Mouse (Mus musculus): ENCODE data around the gene Sdk2. TPM values are rescaled to one million over a fixed set of nuclear protein-coding genes. Genes with fewer than 3 reads are reported as not detected.

Sdk2 gene
- polyA plus RNA-seq, 1 experiment from 2014 or later: 3.5 TPM

DNA sequence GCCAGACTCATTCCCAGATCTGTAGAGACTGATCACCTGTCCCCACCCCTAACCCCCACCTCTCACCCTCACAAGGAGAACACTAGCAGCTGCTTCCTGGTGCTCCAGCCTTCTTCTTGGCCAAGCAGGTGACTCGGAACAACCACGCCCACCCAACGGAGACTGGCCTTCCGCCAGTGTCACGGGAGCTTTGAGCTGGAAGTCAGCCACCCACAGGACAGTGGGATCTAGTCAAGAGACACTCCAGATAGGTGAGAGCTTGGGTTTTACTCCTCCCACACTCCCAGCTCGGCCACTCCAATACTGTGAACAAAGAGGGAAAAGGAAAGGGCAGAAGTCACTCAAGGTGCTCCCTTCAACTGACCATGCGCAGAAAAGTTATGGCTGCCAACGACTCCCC, 327.6 kb downstream of the Sdk2 start:
- H3K27ac ChIP-seq (ENCODE audit: low read depth): no peak overlapping the region
- no peak for ATAC-seq (ENCODE audit: insufficient read depth)
- peaks cover 34% of the 10 kb centered on the region for H3K4me1 ChIP-seq (ENCODE audit: insufficient read depth)

DNA sequence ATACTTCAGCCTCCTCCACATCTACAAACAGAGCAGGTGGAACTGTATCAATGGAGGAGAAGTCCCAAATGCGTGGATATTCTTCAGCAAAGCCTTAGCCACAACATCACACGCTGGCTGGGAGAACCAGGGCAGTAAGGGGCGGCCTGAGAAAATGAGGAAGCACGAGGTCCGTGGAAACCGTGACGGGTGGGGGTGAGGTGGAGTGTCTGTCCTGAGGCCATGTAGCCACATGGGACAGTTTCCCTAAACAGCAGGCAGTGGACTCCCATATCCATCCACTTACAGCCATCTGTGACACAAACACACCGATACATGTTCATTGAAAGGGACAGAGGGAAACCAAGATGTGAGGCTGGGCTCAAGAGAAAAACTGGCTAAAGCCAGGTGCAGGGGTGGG, 328.9 kb downstream of the Sdk2 start:
- no peaks in the 10 kb centered on the region for H3K27me3 ChIP-seq (ENCODE audit: insufficient read depth, low read length)
- H3K4me1 ChIP-seq (ENCODE audit: insufficient read depth): peaks cover 39% of the 10 kb centered on the region
- H3K4me2 ChIP-seq: no peak overlapping the region
- H3K36me3 ChIP-seq (ENCODE audit: insufficient read depth): peaks cover 49% of the 10 kb centered on the region
- no peak for ATAC-seq (ENCODE audit: insufficient read depth)
- peaks cover 2% of the 10 kb centered on the region; the same call in 1 of the 2 replicates for H3K9me3 ChIP-seq (ENCODE audit: low read depth, low read length)
- H3K27ac ChIP-seq (ENCODE audit: low read depth): no peak overlapping the region
- TF ChIP-seq CTCF (IDR thresholded peaks at IDR 0.05; ENCODE audit: low read depth): no peak
- 78% methylated on average over 8 of the region's 8 CpGs for WGBS
- no peak for DNase-seq
- H3K4me3 ChIP-seq (ENCODE audit: low read depth, low read length): no peak overlapping the region
- H3K9ac ChIP-seq: no peak overlapping the region

More for the DNA sequence above, 327.6 kb downstream of the Sdk2 start:
- Histone ChIP-seq H3K27me3 (ENCODE audit: insufficient read depth, low read length) (no peaks in the 10 kb centered on the region), H3K4me2 (no peak overlapping the region), H3K9me3 (ENCODE audit: low read depth, low read length) (peaks cover 4% of the 10 kb centered on the region; the same call in 1 of the 2 replicates), H3K4me3 (ENCODE audit: low read depth, low read length) (no peak overlapping the region), H3K9ac (no peak overlapping the region), H3K36me3 (ENCODE audit: insufficient read depth) (peaks cover 58% of the 10 kb centered on the region)
- 59% methylated on average over 8 of the region's 8 CpGs for WGBS
- DNase-seq: no peak
- no peak for TF ChIP-seq CTCF (IDR thresholded peaks at IDR 0.05; ENCODE audit: low read depth)

DNA sequence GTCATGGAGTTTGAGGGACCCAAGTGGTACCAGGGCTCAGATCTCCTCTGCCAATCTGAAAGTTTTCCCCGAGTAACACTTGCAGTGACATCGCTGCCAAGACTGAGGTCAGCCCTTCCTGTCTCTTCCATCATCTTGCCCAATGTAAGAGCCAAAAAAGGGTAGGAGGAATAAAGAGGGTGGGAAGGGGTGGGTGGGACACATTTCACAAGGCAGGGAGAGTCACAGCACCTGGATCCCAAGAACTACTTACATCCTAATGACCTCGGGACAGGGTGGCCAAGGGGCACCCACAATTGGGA, 329.3 kb downstream of the Sdk2 start:
- WGBS: 48% methylated on average over 3 of the region's 3 CpGs
- H3K4me2 ChIP-seq: no peak overlapping the region
- ATAC-seq (ENCODE audit: insufficient read depth) (no peak), DNase-seq (no peak)
- peaks cover 47% of the 10 kb centered on the region for H3K36me3 ChIP-seq (ENCODE audit: insufficient read depth)
- no peaks in the 10 kb centered on the region for H3K27me3 ChIP-seq (ENCODE audit: insufficient read depth, low read length)
- H3K9ac ChIP-seq: no peak overlapping the region
- TF ChIP-seq CTCF (IDR thresholded peaks at IDR 0.05; ENCODE audit: low read depth): no peak
- H3K4me1 ChIP-seq (ENCODE audit: insufficient read depth): peaks cover 39% of the 10 kb centered on the region
- no peaks in the 10 kb centered on the region for H3K9me3 ChIP-seq (ENCODE audit: low read depth, low read length)
- H3K4me3 ChIP-seq (ENCODE audit: low read depth, low read length): no peak overlapping the region
- H3K27ac ChIP-seq (ENCODE audit: low read depth): no peak overlapping the region

DNA sequence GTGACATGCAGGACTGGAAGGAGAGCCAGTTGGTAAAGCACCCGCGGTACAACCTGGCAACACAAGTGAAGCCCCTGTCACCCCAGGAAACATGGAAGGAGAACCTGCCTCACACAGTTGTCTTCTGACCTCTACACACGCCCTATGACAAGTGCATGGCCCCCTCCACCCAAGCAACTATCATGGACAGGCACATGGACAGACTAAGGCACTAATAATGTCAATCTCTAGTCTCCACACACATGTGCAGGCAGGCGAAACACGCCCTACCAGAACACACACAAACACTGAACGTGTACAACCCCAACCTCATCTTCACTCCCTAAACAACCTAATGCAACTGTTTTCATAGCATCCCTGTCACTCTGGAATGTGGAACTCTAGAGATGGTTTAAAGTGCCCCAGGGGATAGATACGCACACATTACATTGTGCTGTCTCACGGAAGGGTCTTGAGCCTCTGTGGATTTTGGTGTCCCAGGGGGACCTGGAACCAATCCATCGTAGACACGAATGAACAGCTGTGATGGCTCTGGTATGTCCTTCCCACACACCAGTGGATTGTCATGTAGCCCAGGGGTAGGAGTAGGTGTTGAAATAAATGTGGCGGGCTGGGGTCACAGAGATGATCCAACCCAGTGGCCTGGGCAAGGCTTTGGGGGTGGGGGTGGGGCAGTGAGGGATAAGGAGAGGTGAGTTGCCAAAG, 329.8 kb downstream of the Sdk2 start:
- ATAC-seq (ENCODE audit: insufficient read depth) (no peak), DNase-seq (no peak)
- H3K27me3 ChIP-seq (ENCODE audit: insufficient read depth, low read length): no peaks in the 10 kb centered on the region
- no peak for TF ChIP-seq CTCF (IDR thresholded peaks at IDR 0.05; ENCODE audit: low read depth)
- no peak overlapping the region for H3K27ac ChIP-seq (ENCODE audit: low read depth)
- no peak overlapping the region for H3K4me3 ChIP-seq (ENCODE audit: low read depth, low read length)
- H3K9me3 ChIP-seq (ENCODE audit: low read depth, low read length): no peaks in the 10 kb centered on the region
- no peak overlapping the region for H3K4me2 ChIP-seq
- WGBS: 59% methylated on average over 11 of the region's 11 CpGs
- peaks cover 42% of the 10 kb centered on the region for H3K36me3 ChIP-seq (ENCODE audit: insufficient read depth)
- peaks cover 39% of the 10 kb centered on the region for H3K4me1 ChIP-seq (ENCODE audit: insufficient read depth)
- H3K9ac ChIP-seq: no peak overlapping the region

DNA sequence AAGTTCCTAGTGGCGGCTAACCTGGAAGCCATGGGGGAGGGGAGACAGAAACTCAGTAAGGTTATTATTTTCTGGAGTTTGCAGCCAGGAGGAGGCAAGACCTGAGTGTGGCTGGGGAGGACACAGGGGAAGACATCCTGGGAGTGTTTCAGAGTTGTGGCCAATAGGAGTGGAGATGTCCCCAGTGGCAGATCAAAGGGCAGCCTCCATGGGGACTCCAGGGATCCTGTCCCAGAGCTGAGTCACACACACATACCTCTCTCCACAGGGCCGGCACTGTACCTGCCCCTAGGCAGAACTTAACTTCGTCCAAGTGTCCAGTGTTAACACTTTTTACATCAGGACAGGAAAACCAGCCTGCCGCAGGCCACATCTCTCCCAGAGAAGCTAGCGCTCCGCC, 331.7 kb downstream of the Sdk2 start:
- no peaks in the 10 kb centered on the region for H3K9me3 ChIP-seq (ENCODE audit: low read depth, low read length)
- TF ChIP-seq CTCF (IDR thresholded peaks at IDR 0.05; ENCODE audit: low read depth): no peak
- H3K27ac ChIP-seq (ENCODE audit: low read depth): peak overlapping the region; percentile 75; the same call in 1 of the 2 replicates
- H3K27me3 ChIP-seq (ENCODE audit: insufficient read depth, low read length): no peaks in the 10 kb centered on the region
- H3K4me2 ChIP-seq: no peak overlapping the region
- no peak for ATAC-seq (ENCODE audit: insufficient read depth)
- H3K36me3 ChIP-seq (ENCODE audit: insufficient read depth): peaks cover 31% of the 10 kb centered on the region
- DNase-seq: no peak
- 51% methylated on average over 6 of the region's 6 CpGs for WGBS
- H3K4me1 ChIP-seq (ENCODE audit: insufficient read depth): peaks cover 39% of the 10 kb centered on the region
- H3K9ac ChIP-seq: no peak overlapping the region
- no peak overlapping the region for H3K4me3 ChIP-seq (ENCODE audit: low read depth, low read length)

DNA sequence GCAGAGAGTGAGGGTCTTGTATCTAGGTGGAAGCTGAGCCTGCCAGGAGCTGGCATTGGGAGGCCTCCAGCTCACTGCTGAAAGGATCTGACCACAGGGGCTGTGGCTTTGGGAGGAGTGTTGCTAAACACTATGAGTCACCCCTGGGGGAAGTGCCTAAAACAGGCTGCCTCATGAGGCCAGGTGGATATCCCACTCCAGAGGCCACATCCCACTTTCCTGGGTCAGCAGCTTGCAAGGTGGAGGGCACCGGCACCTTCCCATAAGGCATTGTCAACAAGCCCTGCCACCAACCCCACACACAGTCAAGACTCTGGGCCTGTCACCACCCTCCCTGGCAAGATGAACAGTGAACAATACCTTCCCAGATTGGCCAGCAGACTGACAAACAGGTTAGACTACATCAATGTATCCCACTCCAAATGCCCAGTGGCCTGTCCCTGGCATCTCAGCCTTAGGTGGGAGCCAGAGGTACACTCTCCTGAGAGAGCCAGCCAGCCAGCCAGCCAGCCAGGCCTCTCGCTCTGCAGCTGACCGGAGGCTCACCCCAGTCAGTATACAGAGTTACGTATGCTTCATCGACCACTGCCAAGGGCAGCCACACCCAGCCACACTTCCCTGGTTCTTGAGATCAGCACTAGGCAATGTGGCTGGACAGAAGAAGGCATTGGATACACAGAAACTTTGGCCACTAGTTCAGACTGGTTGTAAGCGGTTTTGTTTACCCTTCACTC, 333.0 kb downstream of the Sdk2 start:
- H3K4me2 ChIP-seq: 0 out of 2 replicates have a peak overlapping the region, but pooled peaks have one; percentile 18

DNA sequence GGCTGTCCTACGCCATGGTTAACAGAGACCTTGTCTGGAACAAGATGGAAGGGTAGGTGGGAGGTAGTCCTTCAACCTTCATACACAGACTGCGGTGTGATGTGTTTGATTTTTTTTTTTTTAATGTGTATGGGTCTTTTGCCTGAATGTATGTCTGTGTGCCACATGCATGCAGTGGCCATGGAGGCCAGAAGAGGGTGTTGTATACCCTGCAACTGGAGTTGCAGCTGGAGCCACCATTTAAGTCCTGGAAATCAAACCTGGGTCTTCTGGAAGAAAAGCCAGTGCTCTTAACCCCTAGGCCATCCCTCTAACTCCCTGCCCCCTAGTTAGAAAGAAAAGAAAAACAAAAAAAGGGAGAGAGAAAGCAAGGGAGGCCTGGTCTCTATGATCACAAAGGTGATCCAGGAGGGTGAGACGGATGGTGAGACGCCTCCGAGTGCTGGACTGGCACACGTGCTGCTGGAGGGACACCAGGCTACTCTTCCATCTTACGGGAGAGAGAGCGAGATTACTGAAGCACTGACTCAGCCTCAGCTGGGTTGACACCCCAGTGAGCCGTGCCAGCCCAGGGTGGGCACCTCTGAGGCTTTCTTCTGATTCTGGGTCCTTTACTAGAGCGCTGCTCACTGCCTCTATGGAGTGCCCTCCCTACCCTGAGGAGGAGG, 334.8 kb downstream of the Sdk2 start:
- Histone ChIP-seq H3K27ac (ENCODE audit: low read depth) (no peak overlapping the region), H3K36me3 (ENCODE audit: insufficient read depth) (peaks cover 46% of the 10 kb centered on the region), H3K4me1 (ENCODE audit: insufficient read depth) (peaks cover 25% of the 10 kb centered on the region), H3K9me3 (ENCODE audit: low read depth, low read length) (no peaks in the 10 kb centered on the region), H3K9ac (no peak overlapping the region), H3K4me2 (no peak overlapping the region), H3K27me3 (ENCODE audit: insufficient read depth, low read length) (no peaks in the 10 kb centered on the region), H3K4me3 (ENCODE audit: low read depth, low read length) (no peak overlapping the region)
- WGBS: 88% methylated on average over 10 of the region's 10 CpGs
- peak; percentile 22; the same call in 1 of the 2 replicates for TF ChIP-seq CTCF (IDR thresholded peaks at IDR 0.05; ENCODE audit: low read depth)
- no peak for ATAC-seq (ENCODE audit: insufficient read depth)
- DNase-seq: no peak

More for the DNA sequence above, 333.0 kb downstream of the Sdk2 start:
- 31% methylated on average over 6 of the region's 6 CpGs for WGBS
- DNase-seq (peak; percentile 75), ATAC-seq (ENCODE audit: insufficient read depth) (peak; percentile 76)
- H3K36me3 ChIP-seq (ENCODE audit: insufficient read depth): peaks cover 41% of the 10 kb centered on the region
- no peak for TF ChIP-seq CTCF (IDR thresholded peaks at IDR 0.05; ENCODE audit: low read depth)
- no peaks in the 10 kb centered on the region for H3K9me3 ChIP-seq (ENCODE audit: low read depth, low read length)
- H3K27me3 ChIP-seq (ENCODE audit: insufficient read depth, low read length): no peaks in the 10 kb centered on the region
- H3K4me3 ChIP-seq (ENCODE audit: low read depth, low read length): no peak overlapping the region
- H3K27ac ChIP-seq (ENCODE audit: low read depth): peak overlapping the region; percentile 75
- no peak overlapping the region; the same call in 1 of the 2 replicates for H3K9ac ChIP-seq
- H3K4me1 ChIP-seq (ENCODE audit: insufficient read depth): peaks cover 39% of the 10 kb centered on the region
